Mouse (Mus musculus): ENCODE results near the gene Sdhb. TPM values are rescaled to one million over a fixed set of nuclear protein-coding genes. Genes with fewer than 3 reads are reported as not detected.

Sdhb gene
- total RNA-seq, 2 experiments from 2014 or later, result 197 to 203 TPM

Other genes starting within 250 kb of the Sdhb start
- under 1 TPM; 0.49 to 0.87 TPM for gene Padi6, start 218.6 kb upstream of the Sdhb start, total RNA-seq (2021)
- gene Padi4, start 187.0 kb upstream of the Sdhb start, total RNA-seq (2021), result not detected
- not detected for gene Padi3, start 150.6 kb upstream of the Sdhb start, total RNA-seq (2021)
- under 1 TPM; 0.11 to 0.14 TPM for gene Padi1, start 115.4 kb upstream of the Sdhb start, total RNA-seq (2021)
- gene Padi2, start 54.9 kb upstream of the Sdhb start, total RNA-seq (2021), result 1 to 10 TPM; 3.3 to 4.9 TPM
- 100 to 1,000 TPM; 241 to 250 TPM for gene Atp13a2, start 25.7 kb downstream of the Sdhb start, total RNA-seq (2021)
- 10 to 100 TPM in 1 of 2 experiments, 1 to 10 TPM in 1; 9.3 to 14.8 TPM for gene Mfap2, start 49.2 kb downstream of the Sdhb start, total RNA-seq (2021)
- gene Crocc, start 99.3 kb downstream of the Sdhb start, total RNA-seq (2021), result 10 to 100 TPM; 44.5 to 45.2 TPM
- 10 to 100 TPM; 41.8 to 42.9 TPM for gene Necap2, start 117.2 kb downstream of the Sdhb start, total RNA-seq (2021)
- under 1 TPM; 0.17 to 0.59 TPM for gene Spata21, start 127.1 kb downstream of the Sdhb start, total RNA-seq (2021)
- gene Szrd1, start 178.6 kb downstream of the Sdhb start, total RNA-seq (2021), result 10 to 100 TPM; 43.0 to 45.3 TPM
- gene Fbxo42, start 186.7 kb downstream of the Sdhb start, total RNA-seq (2021), result 10 to 100 TPM; 35.2 to 35.4 TPM